Mouse (Mus musculus): ENCODE results near the gene Cdc42se1.

- TF ChIP-seq TAL1 (IDR thresholded peaks at IDR 0.05; ENCODE audit: low read length) (no peak), GATA1 (IDR thresholded peaks at IDR 0.05; ENCODE audit: low read length) (no peak)
Measured at GRCm38 (mm10) chr3:95241498-95241897, 13.0 kb downstream of the Cdc42se1 start, which contains the start of gene Gm128.

Measured in erythroblast, embryonic 14.5 days (primary cell).